Comparison of ENCODE assay signal across 13 mouse cellular contexts in genomic region chr1:131068011-131068727, GRCm38 (mm10). TPM values are rescaled to one million over a fixed set of nuclear protein-coding genes. Genes with fewer than 3 reads are reported as not detected.
DNase-seq lines count a peak whose midpoint lies in the region; ATAC-seq and TF ChIP-seq lines count a peak whose summit lies in the region.
"Had no signal": no experiment of that assay in that cellular context is flagged by ENCODE, and none has a peak within 500 bp of the region (broad histone marks: within the 10 kb centered on the region; RNA-seq: fewer than 3 reads in every experiment).

No protein-coding gene starts in this region.

- H3K4me3 ChIP-seq in kidney, adult 2 months (ENCODE audit: insufficient read depth, low read depth, low read length), result no peak overlapping the region
- no peak overlapping the region for H3K4me3 ChIP-seq in kidney, embryonic 14.5 days (ENCODE audit: low read length)
- H3K4me3 ChIP-seq in intestine, postnatal 0 days (ENCODE audit: low read depth, low read length), result no peak overlapping the region
- peak overlapping the region; percentile 80 for H3K4me3 ChIP-seq in megakaryocyte, embryonic 14.5 days (replicated peaks)
- H3K4me3 ChIP-seq in cerebellum, adult 2 months (replicated peaks; ENCODE audit: insufficient read depth, low read depth, low read length), result no peak overlapping the region

- H3K4me2 ChIP-seq in kidney, embryonic 14.5 days (replicated peaks; ENCODE audit: low read depth, low read length), result no peak overlapping the region
- no peak overlapping the region; the same call in 1 of the 2 replicates for H3K4me2 ChIP-seq in intestine, postnatal 0 days (replicated peaks; ENCODE audit: low read depth)
- H3K4me2 ChIP-seq: lung, embryonic 14.5 days had no signal

- TF ChIP-seq CTCF in kidney, adult 2 months (conservative IDR thresholded peaks at IDR 0.05; ENCODE audit: insufficient read depth, insufficient read length, low read depth, low read length), result no peak
- TF ChIP-seq CTCF in intestine, postnatal 0 days (IDR thresholded peaks at IDR 0.05; ENCODE audit: low read depth), result no peak
- TF ChIP-seq CTCF in cerebellum, adult 2 months (IDR thresholded peaks at IDR 0.05; ENCODE audit: borderline replicate concordance, insufficient read depth, low read depth, low read length), result no peak

- no peak overlapping the region for H3K9ac ChIP-seq in kidney, embryonic 14.5 days (ENCODE audit: low read depth, low read length)
- no peak overlapping the region for H3K9ac ChIP-seq in intestine, postnatal 0 days (ENCODE audit: low read depth, low read length)
- H3K9ac ChIP-seq: forebrain, postnatal 0 days; lung, embryonic 14.5 days had no signal

- peak; percentile 71 for DNase-seq in adrenal gland, adult 2 months
- no peak for DNase-seq in adrenal gland, postnatal 4 days (ENCODE audit: low spot score in 2 of 2)
- peak; percentile 89 for DNase-seq in kidney, adult 2 months
- no peak for DNase-seq in urinary bladder, postnatal 10 days (ENCODE audit: low spot score)
- DNase-seq in cerebellum, adult 2 months, result no peak
- DNase-seq: forebrain, postnatal 0 days; lung, embryonic 14.5 days had no signal

- no peaks in the 10 kb centered on the region for H3K36me3 ChIP-seq in kidney, adult 2 months (ENCODE audit: control insufficient read depth, insufficient read depth, low read length)
- H3K36me3 ChIP-seq in kidney, embryonic 14.5 days (ENCODE audit: control insufficient read depth, insufficient read depth, low read length), result no peaks in the 10 kb centered on the region
- H3K36me3 ChIP-seq in intestine, postnatal 0 days (ENCODE audit: control insufficient read depth, insufficient read depth), result no peaks in the 10 kb centered on the region
- peaks cover 60% of the 10 kb centered on the region for H3K36me3 ChIP-seq in megakaryocyte, embryonic 14.5 days (replicated peaks; ENCODE audit: low read length)

- no peaks in the 10 kb centered on the region for H3K27me3 ChIP-seq in kidney, adult 2 months (replicated peaks; ENCODE audit: control insufficient read depth, insufficient read depth, low read length)
- no peaks in the 10 kb centered on the region for H3K27me3 ChIP-seq in kidney, embryonic 14.5 days (ENCODE audit: control insufficient read depth, insufficient read depth, low read length)
- H3K27me3 ChIP-seq in intestine, postnatal 0 days (replicated peaks; ENCODE audit: control insufficient read depth, insufficient read depth, low read length), result no peaks in the 10 kb centered on the region
- no peaks in the 10 kb centered on the region for H3K27me3 ChIP-seq in megakaryocyte, embryonic 14.5 days (replicated peaks)
- H3K27me3 ChIP-seq in cerebellum, adult 2 months (ENCODE audit: control insufficient read depth, insufficient read depth, low read length), result no peaks in the 10 kb centered on the region

- WGBS in kidney, adult 2 months, result 52% methylated on average over 10 of the region's 10 CpGs
- 92% methylated on average over 10 of the region's 10 CpGs for WGBS in kidney, embryonic 14.5 days
- 65% methylated on average over 10 of the region's 10 CpGs for WGBS in intestine, postnatal 0 days
- WGBS in cerebellum, adult 2 months, result 51% methylated on average over 10 of the region's 10 CpGs

- TF ChIP-seq POLR2A in kidney, adult 2 months (IDR thresholded peaks at IDR 0.05; ENCODE audit: low read depth, low read length), result no peak
- TF ChIP-seq POLR2A in cerebellum, adult 2 months (IDR thresholded peaks at IDR 0.05; ENCODE audit: borderline replicate concordance, insufficient read depth, low read length), result no peak

- no peak for ATAC-seq in kidney, embryonic 14.5 days (ENCODE audit: low FRiP score, low TSS enrichment)
- peak; percentile 58 for ATAC-seq in intestine, postnatal 0 days
- ATAC-seq: forebrain, postnatal 0 days; midbrain, embryonic 16.5 days had no signal

- H3K27ac ChIP-seq in kidney, adult 2 months (ENCODE audit: insufficient read depth, low read depth, low read length), result peak overlapping the region; percentile 39; the same call in 1 of the 2 replicates
- H3K27ac ChIP-seq in kidney, embryonic 14.5 days (ENCODE audit: low read depth, low read length), result no peak overlapping the region
- peak overlapping the region; percentile 8 for H3K27ac ChIP-seq in intestine, postnatal 0 days (ENCODE audit: low read depth, low read length)
- H3K27ac ChIP-seq in cerebellum, adult 2 months (ENCODE audit: insufficient read depth, low read length), result no peak overlapping the region

- H3K9me3 ChIP-seq in kidney, embryonic 14.5 days (ENCODE audit: control insufficient read depth, low read length), result no peaks in the 10 kb centered on the region
- no peaks in the 10 kb centered on the region for H3K9me3 ChIP-seq in intestine, postnatal 0 days (ENCODE audit: control insufficient read depth)
- H3K9me3 ChIP-seq in megakaryocyte, embryonic 14.5 days, result no peaks in the 10 kb centered on the region

- H3K4me1 ChIP-seq in kidney, adult 2 months (ENCODE audit: control insufficient read depth, insufficient read depth, low read length), result peaks cover 29% of the 10 kb centered on the region
- H3K4me1 ChIP-seq in kidney, embryonic 14.5 days (ENCODE audit: control insufficient read depth, insufficient read depth, low read length), result peaks cover 11% of the 10 kb centered on the region
- H3K4me1 ChIP-seq in intestine, postnatal 0 days (replicated peaks; ENCODE audit: control insufficient read depth, insufficient read depth, low read length), result peaks cover 12% of the 10 kb centered on the region; the same call in 1 of the 2 replicates
- peaks cover 89% of the 10 kb centered on the region for H3K4me1 ChIP-seq in megakaryocyte, embryonic 14.5 days
- peaks cover 11% of the 10 kb centered on the region for H3K4me1 ChIP-seq in cerebellum, adult 2 months (ENCODE audit: control insufficient read depth, insufficient read depth, low read length)

RNA-seq across cellular contexts. Expression of gene Mapkapk2, which starts 29.5 kb away (rescaled TPM):
- total RNA-seq in adrenal gland, adult 2 months (2021), result 100 to 1,000 TPM; 161 to 176 TPM
- 130 and 132 TPM in 2 replicates for polyA plus RNA-seq in adrenal gland, adult 2 months (2012; rRNA removed)
- 100 to 1,000 TPM; 152 to 160 TPM for total RNA-seq in adrenal gland, postnatal 4 days (2021)
- 95.3 and 99.5 TPM in 2 replicates for polyA plus RNA-seq in kidney, adult 2 months (2012; rRNA removed)
- 59.9 and 62.8 TPM in 2 replicates for polyA plus RNA-seq in kidney, embryonic 14.5 days (2014; fragmentation: Nextera tagmentation; extraction: Ambion mirVana)
- 34.9 and 35.9 TPM in 2 replicates for polyA plus RNA-seq in intestine, postnatal 0 days (2015; fragmentation: Nextera tagmentation; extraction: Ambion mirVana)
- polyA plus RNA-seq in megakaryocyte, embryonic 14.5 days (2012; ENCODE audit: insufficient read depth, low replicate concordance), result 178 and 286 TPM in 2 replicates
- polyA plus RNA-seq in cerebellum, adult 2 months (2012; rRNA removed), result 34.0 and 35.8 TPM in 2 replicates

RNA-seq across cellular contexts. Expression of gene Il10, which starts 48.5 kb away (rescaled TPM):
- not detected for total RNA-seq in adrenal gland, adult 2 months (2021)
- not detected in 2 replicates for polyA plus RNA-seq in adrenal gland, adult 2 months (2012; rRNA removed)
- total RNA-seq in adrenal gland, postnatal 4 days (2021), result not detected
- not detected in 2 replicates for polyA plus RNA-seq in kidney, adult 2 months (2012; rRNA removed)
- not detected in 2 replicates for polyA plus RNA-seq in kidney, embryonic 14.5 days (2014; fragmentation: Nextera tagmentation; extraction: Ambion mirVana)
- not detected in 2 replicates for polyA plus RNA-seq in intestine, postnatal 0 days (2015; fragmentation: Nextera tagmentation; extraction: Ambion mirVana)
- not detected in 2 replicates for polyA plus RNA-seq in megakaryocyte, embryonic 14.5 days (2012; ENCODE audit: insufficient read depth, low replicate concordance)
- not detected in 2 replicates for polyA plus RNA-seq in cerebellum, adult 2 months (2012; rRNA removed)
- total RNA-seq: forebrain, postnatal 0 days; left cerebral cortex, adult 18-20 months had no signal
- polyA plus RNA-seq: forebrain, postnatal 0 days; intestine, embryonic 14.5 days; lung, embryonic 14.5 days; midbrain, embryonic 16.5 days had no signal

Comparison
In these comparisons a context has a peak if more than half of its experiments do, and no peak if none do; other contexts are left out.
1. DNase-seq: peak in adrenal gland, adult 2 months (single experiment) and kidney, adult 2 months (single experiment); none in adrenal gland, postnatal 4 days (0 of 2), urinary bladder, postnatal 10 days (single experiment) and cerebellum, adult 2 months (0 of 2).
2. H3K27ac ChIP-seq: peak in kidney, adult 2 months (single experiment) and intestine, postnatal 0 days (single experiment); none in kidney, embryonic 14.5 days (single experiment) and cerebellum, adult 2 months (single experiment).